Mouse (Mus musculus) kidney, postnatal 0 days (tissue): ENCODE results near the gene Chpt1. TPM values are rescaled to one million over a fixed set of nuclear protein-coding genes. Genes with fewer than 3 reads are reported as not detected.

Source experiments
- ATAC-seq: fragments of 200-750 bp; cut with Nextera tagmentation; replicated peaks from 2 replicates; pipeline ENCODE4 v1.8.0; 2017; ENCODE audit warnings: low read depth, moderate number of reproducible peaks, moderate TSS enrichment, moderate library complexity; ENCODE audit not compliant: low FRiP score
- DNase-seq: peaks from one replicate; pipeline ENCODE4 v3.0.0-alpha.2; 2016; ENCODE audit warnings: low spot score
- H3K27ac ChIP-seq: fragments of 300-500 bp; sonication (generic); 2 replicates; pipeline ENCODE4 v1.5.1; 2014; ENCODE audit warnings: mild to moderate bottlenecking
- H3K27me3 ChIP-seq: fragments of 300-500 bp; sonication (generic); 2 replicates; pipeline ENCODE4 v1.6.1; 2014; ENCODE audit warnings: low read length, mixed read lengths; ENCODE audit not compliant: insufficient read depth
- H3K36me3 ChIP-seq: fragments of 300-500 bp; sonication (generic); 2 replicates; pipeline ENCODE4 v1.6.1; 2014; ENCODE audit warnings: low read length, mixed read lengths; ENCODE audit not compliant: insufficient read depth
- H3K4me1 ChIP-seq: fragments of 300-500 bp; sonication (generic); replicated peaks from 2 replicates; pipeline ENCODE4 v1.6.1; 2014; ENCODE audit warnings: antibody characterized with exemption, low read length, mixed read lengths; ENCODE audit not compliant: insufficient read depth
- H3K4me2 ChIP-seq: fragments of 300-500 bp; sonication (generic); 2 replicates; pipeline ENCODE4 v1.6.1; 2014; ENCODE audit warnings: mild to moderate bottlenecking, low read length, moderate library complexity, mixed read lengths
- H3K4me3 ChIP-seq: fragments of 300-500 bp; sonication (generic); replicated peaks from 2 replicates; pipeline ENCODE4 v1.5.1; 2014; ENCODE audit warnings: low read depth, low read length
- H3K9ac ChIP-seq: fragments of 300-500 bp; sonication (generic); 2 replicates; pipeline ENCODE4 v1.6.1; 2014; ENCODE audit warnings: low read depth, low read length
- H3K9me3 ChIP-seq: fragments of 300-500 bp; sonication (generic); replicated peaks from 2 replicates; pipeline ENCODE4 v1.6.1; 2016; ENCODE audit warnings: low read length, inconsistent platforms, mixed read lengths
- CTCF ChIP-seq: IDR thresholded peaks from 2 replicates; pipeline ENCODE4 v1.5.1; 2016; ENCODE audit warnings: antibody characterized with exemption, low read depth, mild to moderate bottlenecking, moderate library complexity
- WGBS: fragments of 180-500 bp; shearing (Covaris S2); extraction: QIAGEN DNeasy Blood & Tissue Kit; methylation state at CpG from one replicate; pipeline ENCODE4 v1.1.7; 2014; 5-methylcytosine and 5-hydroxymethylcytosine counted together
- polyA plus RNA-seq: library from polyadenylated mRNA; unstranded; fragments of >200 nt; fragmentation: Nextera tagmentation; extraction: Ambion mirVana; gene quantifications from 2 replicates; pipeline ENCODE4 v1.2.1, GENCODE M21; 2015

Gene Chpt1
- polyA plus RNA-seq, 1 experiment from 2014 or later, result 283 TPM

- H3K27ac ChIP-seq, result no peak overlapping the region
- H3K4me1 ChIP-seq, result no peaks in the 10 kb centered on the region
- no peaks in the 10 kb centered on the region for H3K9me3 ChIP-seq
- no peak overlapping the region for H3K4me2 ChIP-seq
- DNase-seq, result no peak
- H3K36me3 ChIP-seq, result peaks cover 16% of the 10 kb centered on the region; the same call in 1 of the 2 replicates
- H3K27me3 ChIP-seq, result no peaks in the 10 kb centered on the region
- WGBS, result 79% methylated on average over 11 of the region's 11 CpGs
- H3K4me3 ChIP-seq, result no peak overlapping the region
- no peak for TF ChIP-seq CTCF
- H3K9ac ChIP-seq, result no peak overlapping the region
- no peak for ATAC-seq
Measured at GRCm38 (mm10) chr10:88420141-88420541, 83.7 kb downstream of the Chpt1 start.

- ATAC-seq (no peak), DNase-seq (no peak)
- H3K4me3 ChIP-seq, result no peak overlapping the region
- H3K9ac ChIP-seq, result no peak overlapping the region
- H3K27ac ChIP-seq, result no peak overlapping the region
- peaks cover 6% of the 10 kb centered on the region; the same call in 1 of the 2 replicates for H3K36me3 ChIP-seq
- TF ChIP-seq CTCF, result no peak
- 90% methylated on average over 5 of the region's 5 CpGs for WGBS
- no peaks in the 10 kb centered on the region for H3K4me1 ChIP-seq
- H3K27me3 ChIP-seq, result no peaks in the 10 kb centered on the region
- H3K4me2 ChIP-seq, result no peak overlapping the region
- H3K9me3 ChIP-seq, result no peaks in the 10 kb centered on the region
Measured at GRCm38 (mm10) chr10:88417686-88418085, 86.2 kb downstream of the Chpt1 start.

- ATAC-seq, result no peak
- H3K9me3 ChIP-seq, result no peaks in the 10 kb centered on the region
- no peak overlapping the region for H3K4me3 ChIP-seq
- H3K27ac ChIP-seq, result no peak overlapping the region
- WGBS, result 57% methylated on average over 17 of the region's 17 CpGs
- H3K4me2 ChIP-seq, result no peak overlapping the region
- no peaks in the 10 kb centered on the region for H3K27me3 ChIP-seq
- H3K36me3 ChIP-seq, result no peaks in the 10 kb centered on the region
- no peak overlapping the region for H3K9ac ChIP-seq
- DNase-seq, result no peak
- no peak for TF ChIP-seq CTCF
- H3K4me1 ChIP-seq, result no peaks in the 10 kb centered on the region
Measured at GRCm38 (mm10) chr10:88412290-88412995, 91.4 kb downstream of the Chpt1 start.

GRCm38 (mm10) chr10:88409751-88410150, 94.1 kb downstream of the Chpt1 start:
- Histone ChIP-seq H3K9me3 (no peaks in the 10 kb centered on the region), H3K27ac (no peak overlapping the region), H3K4me1 (no peaks in the 10 kb centered on the region), H3K4me2 (no peak overlapping the region), H3K4me3 (no peak overlapping the region), H3K36me3 (no peaks in the 10 kb centered on the region), H3K9ac (no peak overlapping the region), H3K27me3 (no peaks in the 10 kb centered on the region)
- DNase-seq (no peak), ATAC-seq (no peak)
- 39% methylated on average over 2 of the region's 2 CpGs for WGBS
- no peak for TF ChIP-seq CTCF

GRCm38 (mm10) chr10:88407875-88408631, 95.8 kb downstream of the Chpt1 start:
- Histone ChIP-seq H3K4me3 (no peak overlapping the region), H3K36me3 (no peaks in the 10 kb centered on the region), H3K27ac (no peak overlapping the region), H3K27me3 (no peaks in the 10 kb centered on the region), H3K4me1 (no peaks in the 10 kb centered on the region), H3K4me2 (no peak overlapping the region), H3K9me3 (no peaks in the 10 kb centered on the region), H3K9ac (no peak overlapping the region)
- WGBS, result 88% methylated on average over 12 of the region's 12 CpGs
- DNase-seq (no peak), ATAC-seq (no peak)
- no peak for TF ChIP-seq CTCF

- WGBS, result 40% methylated on average over 7 of the region's 7 CpGs
- no peak for ATAC-seq
- H3K36me3 ChIP-seq, result no peaks in the 10 kb centered on the region
- no peak overlapping the region for H3K4me3 ChIP-seq
- H3K4me1 ChIP-seq, result no peaks in the 10 kb centered on the region
- no peak overlapping the region for H3K9ac ChIP-seq
- TF ChIP-seq CTCF, result no peak
- no peak for DNase-seq
- no peak overlapping the region for H3K4me2 ChIP-seq
- no peaks in the 10 kb centered on the region for H3K27me3 ChIP-seq
- H3K27ac ChIP-seq, result no peak overlapping the region
- H3K9me3 ChIP-seq, result no peaks in the 10 kb centered on the region
Measured at GRCm38 (mm10) chr10:88405812-88406211, 98.1 kb downstream of the Chpt1 start.
